Mouse (Mus musculus): ENCODE measurements around the gene Dnajc8. TPM values are rescaled to one million over a fixed set of nuclear protein-coding genes. Genes with fewer than 3 reads are reported as not detected.

Dnajc8 gene
- polyA plus RNA-seq, 1 experiment from 2014 or later: 140 TPM

- no peak for ATAC-seq (ENCODE audit: insufficient read depth, low FRiP score, low read depth)
Measured at GRCm38 (mm10) chr4:132505034-132505738, 30.2 kb upstream of the Dnajc8 start.

GRCm38 (mm10) chr4:132505800-132506199 lies 29.6 kb upstream of the Dnajc8 start:
- Histone ChIP-seq H3K4me2 (no peak overlapping the region), H3K36me3 (no peaks in the 10 kb centered on the region), H3K9me3 (no peaks in the 10 kb centered on the region), H3K27me3 (replicated peaks) (no peaks in the 10 kb centered on the region), H3K9ac (no peak overlapping the region), H3K4me1 (peaks cover 8% of the 10 kb centered on the region; the same call in 1 of the 2 replicates), H3K4me3 (replicated peaks) (no peak overlapping the region), H3K27ac (no peak overlapping the region)
- no peak for ATAC-seq (ENCODE audit: insufficient read depth, low FRiP score, low read depth)
- WGBS: 55% methylated on average over 10 of the region's 10 CpGs

More at GRCm38 (mm10) chr4:132505034-132505738, 30.2 kb upstream of the Dnajc8 start:
- Histone ChIP-seq H3K27ac (no peak overlapping the region), H3K9ac (no peak overlapping the region), H3K4me2 (no peak overlapping the region), H3K9me3 (no peaks in the 10 kb centered on the region), H3K27me3 (replicated peaks) (no peaks in the 10 kb centered on the region), H3K4me1 (peaks cover 8% of the 10 kb centered on the region; the same call in 1 of the 2 replicates), H3K36me3 (no peaks in the 10 kb centered on the region), H3K4me3 (replicated peaks) (no peak overlapping the region)
- 62% methylated on average over 6 of the region's 6 CpGs for WGBS

- Histone ChIP-seq H3K27ac (no peak overlapping the region), H3K9me3 (no peaks in the 10 kb centered on the region), H3K4me2 (no peak overlapping the region), H3K36me3 (no peaks in the 10 kb centered on the region), H3K4me1 (peaks cover 8% of the 10 kb centered on the region; the same call in 1 of the 2 replicates), H3K27me3 (replicated peaks) (no peaks in the 10 kb centered on the region), H3K4me3 (replicated peaks) (no peak overlapping the region), H3K9ac (no peak overlapping the region)
- no peak for ATAC-seq (ENCODE audit: insufficient read depth, low FRiP score, low read depth)
- 85% methylated on average over 6 of the region's 6 CpGs for WGBS
Measured at GRCm38 (mm10) chr4:132506250-132506649, 29.1 kb upstream of the Dnajc8 start.

GRCm38 (mm10) chr4:132507210-132507609 lies 28.1 kb upstream of the Dnajc8 start:
- Histone ChIP-seq H3K27ac (no peak overlapping the region), H3K4me3 (replicated peaks) (no peak overlapping the region), H3K4me2 (peak overlapping the region; percentile 21; the same call in 1 of the 2 replicates), H3K9ac (no peak overlapping the region), H3K27me3 (replicated peaks) (no peaks in the 10 kb centered on the region), H3K4me1 (peaks cover 8% of the 10 kb centered on the region; the same call in 1 of the 2 replicates), H3K36me3 (no peaks in the 10 kb centered on the region), H3K9me3 (no peaks in the 10 kb centered on the region)
- ATAC-seq (ENCODE audit: insufficient read depth, low FRiP score, low read depth): no peak
- WGBS: 52% methylated on average over 2 of the region's 2 CpGs

- Histone ChIP-seq H3K4me2 (peak overlapping the region; percentile 84), H3K9ac (peak overlapping the region; percentile 78), H3K27ac (peak overlapping the region; percentile 91), H3K9me3 (no peaks in the 10 kb centered on the region), H3K4me3 (replicated peaks) (peak overlapping the region; percentile 85), H3K27me3 (replicated peaks) (no peaks in the 10 kb centered on the region), H3K4me1 (peaks cover 13% of the 10 kb centered on the region; the same call in 1 of the 2 replicates), H3K36me3 (no peaks in the 10 kb centered on the region)
- ATAC-seq (ENCODE audit: insufficient read depth, low FRiP score, low read depth): peak; percentile 57
- WGBS: under 1% methylated on average over 50 of the region's 52 CpGs
Measured at GRCm38 (mm10) chr4:132509621-132510296, 25.6 kb upstream of the Dnajc8 start.

GRCm38 (mm10) chr4:132510352-132510798 lies 25.0 kb upstream of the Dnajc8 start, which contains the start of gene Sesn2:
Sesn2 (minus strand) TSS chr4:132510501.
- H3K4me3 ChIP-seq (replicated peaks): peak within 1 kb of the TSS; percentile 85
- peaks cover 13% of the 10 kb centered on the region; the same call in 1 of the 2 replicates for H3K4me1 ChIP-seq
- ATAC-seq (ENCODE audit: insufficient read depth, low FRiP score, low read depth): peak; percentile 92
- H3K4me2 ChIP-seq: peak within 1 kb of the TSS; percentile 84
- no peaks in the 10 kb centered on the region for H3K9me3 ChIP-seq
- H3K27ac ChIP-seq: peak within 1 kb of the TSS; percentile 91
- no peaks in the 10 kb centered on the region for H3K27me3 ChIP-seq (replicated peaks)
- peak within 1 kb of the TSS; percentile 78 for H3K9ac ChIP-seq
- no peaks in the 10 kb centered on the region for H3K36me3 ChIP-seq
- WGBS: 0% methylated on average over 32 of the region's 32 CpGs

GRCm38 (mm10) chr4:132512080-132512479 lies 23.3 kb upstream of the Dnajc8 start:
- Histone ChIP-seq H3K4me2 (no peak overlapping the region), H3K9ac (no peak overlapping the region), H3K4me3 (replicated peaks) (no peak overlapping the region), H3K27me3 (replicated peaks) (no peaks in the 10 kb centered on the region), H3K36me3 (no peaks in the 10 kb centered on the region), H3K27ac (no peak overlapping the region), H3K4me1 (peaks cover 7% of the 10 kb centered on the region; the same call in 1 of the 2 replicates), H3K9me3 (no peaks in the 10 kb centered on the region)
- 73% methylated on average over 3 of the region's 3 CpGs for WGBS
- no peak for ATAC-seq (ENCODE audit: insufficient read depth, low FRiP score, low read depth)

GRCm38 (mm10) chr4:132513395-132514273 lies 21.7 kb upstream of the Dnajc8 start:
- H3K9me3 ChIP-seq: no peaks in the 10 kb centered on the region
- peak overlapping the region; percentile 19; the same call in 1 of the 2 replicates for H3K4me2 ChIP-seq
- no peak overlapping the region for H3K9ac ChIP-seq
- H3K27ac ChIP-seq: no peak overlapping the region
- WGBS: 36% methylated on average over 14 of the region's 14 CpGs
- peaks cover 4% of the 10 kb centered on the region; the same call in 1 of the 2 replicates for H3K4me1 ChIP-seq
- no peak overlapping the region for H3K4me3 ChIP-seq (replicated peaks)
- no peak for ATAC-seq (ENCODE audit: insufficient read depth, low FRiP score, low read depth)
- no peaks in the 10 kb centered on the region for H3K36me3 ChIP-seq
- no peaks in the 10 kb centered on the region for H3K27me3 ChIP-seq (replicated peaks)

GRCm38 (mm10) chr4:132514555-132515135 lies 20.7 kb upstream of the Dnajc8 start:
- Histone ChIP-seq H3K9me3 (no peaks in the 10 kb centered on the region), H3K27me3 (replicated peaks) (no peaks in the 10 kb centered on the region), H3K4me2 (peak overlapping the region; percentile 87), H3K4me1 (peaks cover 4% of the 10 kb centered on the region; the same call in 1 of the 2 replicates), H3K36me3 (no peaks in the 10 kb centered on the region), H3K4me3 (replicated peaks) (peak overlapping the region; percentile 48), H3K27ac (peak overlapping the region; percentile 90), H3K9ac (no peak overlapping the region)
- no peak for ATAC-seq (ENCODE audit: insufficient read depth, low FRiP score, low read depth)
- WGBS: 2% methylated on average over 21 of the region's 21 CpGs

GRCm38 (mm10) chr4:132515369-132516155 lies 19.8 kb upstream of the Dnajc8 start:
- Histone ChIP-seq H3K4me2 (peak overlapping the region; percentile 87), H3K27ac (peak overlapping the region; percentile 92), H3K9me3 (no peaks in the 10 kb centered on the region), H3K9ac (no peak overlapping the region), H3K4me1 (peaks cover 4% of the 10 kb centered on the region; the same call in 1 of the 2 replicates), H3K4me3 (replicated peaks) (peak overlapping the region; percentile 48), H3K36me3 (no peaks in the 10 kb centered on the region), H3K27me3 (replicated peaks) (no peaks in the 10 kb centered on the region)
- peak; percentile 95 for ATAC-seq (ENCODE audit: insufficient read depth, low FRiP score, low read depth)
- 19% methylated on average over 22 of the region's 22 CpGs for WGBS

Measured in stomach, embryonic 15.5 days (tissue).